ENCODE assay signal across 8 mouse cellular contexts in the genomic region with DNA sequence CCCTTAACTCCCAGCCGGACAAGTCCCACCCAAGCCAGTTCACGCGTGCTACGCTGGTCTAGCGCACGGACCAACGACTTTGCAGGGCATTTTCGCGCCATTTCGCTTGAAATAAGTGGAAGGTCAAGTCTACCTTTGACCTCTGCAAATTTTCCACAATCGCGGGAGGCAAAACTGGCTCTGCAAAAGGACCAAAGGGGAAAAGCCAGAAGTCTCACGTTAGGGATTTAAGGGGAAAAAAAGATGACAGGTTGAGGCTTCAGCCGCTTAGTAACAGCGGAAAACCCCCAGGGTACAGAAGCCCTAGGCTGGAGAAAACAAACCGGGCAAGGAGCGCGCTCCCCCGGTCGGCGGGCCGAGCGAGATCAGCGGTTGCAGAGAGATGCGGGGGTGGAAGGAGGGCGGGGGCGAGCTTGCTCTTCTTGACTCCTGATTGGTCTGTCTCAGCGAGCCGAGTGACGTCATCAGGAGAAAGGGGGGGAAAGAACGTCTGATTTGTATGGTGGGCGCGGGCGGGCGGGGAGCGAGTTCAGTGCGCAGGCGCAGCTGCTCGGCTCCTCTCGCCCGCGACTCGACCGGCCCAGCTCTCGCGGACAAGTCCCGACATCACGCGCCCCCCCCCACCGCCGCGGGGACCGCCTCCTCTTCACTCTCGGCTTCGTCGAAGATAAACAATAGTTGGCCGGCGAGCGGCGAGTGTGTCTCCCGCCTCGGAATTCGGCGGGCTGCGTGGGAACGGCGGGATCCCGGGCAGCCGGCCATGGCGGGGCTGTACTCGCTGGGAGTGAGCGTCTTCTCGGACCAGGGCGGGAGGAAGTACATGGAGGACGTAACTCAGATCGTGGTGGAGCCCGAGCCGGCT. TPM values are rescaled to one million over a fixed set of nuclear protein-coding genes. Genes with fewer than 3 reads are reported as not detected.
DNase-seq lines count a peak whose midpoint lies in the region; ATAC-seq lines count a peak whose summit lies in the region.

A gene (plus strand): TSS at position 532 of the 862 bp plus-strand sequence.

- H3K9ac ChIP-seq in intestine, embryonic 14.5 days (ENCODE audit: low read length): peak within 1 kb of the TSS; percentile 95

- under 1% methylated on average over 71 of the region's 78 CpGs for whole genome bisulfite sequencing in intestine, embryonic 14.5 days

- H3K9me3 ChIP-seq in intestine, embryonic 14.5 days (ENCODE audit: control insufficient read depth, low read length): no peaks in the 10 kb centered on the region

- intact Hi-C loops in left cerebral cortex, postnatal 14 days (cut with DNase I): loop anchor here (5.0 kb wide), 1 partner anchor 79 kb away; no protein-coding TSS in a partner anchor

- peak; percentile 95 to 96 for DNase-seq in adrenal gland, adult 18-20 months (ENCODE audit: low spot score in 2 of 2)
- DNase-seq in embryo, embryonic 11 days: peak; percentile 99
- DNase-seq in gastrocnemius, postnatal 25 days: peak; percentile 98
- DNase-seq in intestine, embryonic 14.5 days (ENCODE audit: low spot score): peak; percentile 100
- peak; percentile 98 to 99 for DNase-seq in left cerebral cortex, postnatal 14 days (ENCODE audit: low spot score in 2 of 2)
- peak; percentile 100 for DNase-seq in mesoderm, embryonic 11.5 days (ENCODE audit: low read depth, low spot score)
- DNase-seq in right cerebral cortex, postnatal 36 days (ENCODE audit: low spot score in 2 of 2): peak; percentile 95 to 96
- DNase-seq in yolk sac, embryonic 10.5 days (ENCODE audit: low spot score): peak; percentile 99

- peak; percentile 93 for ATAC-seq in intestine, embryonic 14.5 days (replicated peaks; ENCODE audit: low FRiP score, low TSS enrichment, low read depth)

- H3K36me3 ChIP-seq in intestine, embryonic 14.5 days (ENCODE audit: control insufficient read depth, insufficient read depth, low read length): 0 out of 2 replicates have a peak, but pooled peaks cover 5% of the 10 kb centered on the region

- peak within 1 kb of the TSS; percentile 87 for H3K4me2 ChIP-seq in intestine, embryonic 14.5 days (ENCODE audit: low read length)

- H3K4me3 ChIP-seq in intestine, embryonic 14.5 days (ENCODE audit: low read depth, low read length): peak within 1 kb of the TSS; percentile 98

- peaks cover 14% of the 10 kb centered on the region for H3K4me1 ChIP-seq in intestine, embryonic 14.5 days (replicated peaks; ENCODE audit: control insufficient read depth, insufficient read depth, low read length)

- H3K27ac ChIP-seq in intestine, embryonic 14.5 days (ENCODE audit: low read depth): peak within 1 kb of the TSS; percentile 93

- H3K27me3 ChIP-seq in intestine, embryonic 14.5 days (replicated peaks; ENCODE audit: control insufficient read depth, insufficient read depth, low read length): no peaks in the 10 kb centered on the region

RNA-seq across cellular contexts. Expression of the gene that starts here (rescaled TPM):
- total RNA-seq in adrenal gland, adult 18-20 months (2021): 10 to 100 TPM; 11.9 to 12.9 TPM
- total RNA-seq in gastrocnemius, postnatal 25 days (2021): 1 to 10 TPM; 4.7 to 5.4 TPM
- 15.8 and 16.7 TPM in 2 replicates for polyA plus RNA-seq in intestine, embryonic 14.5 days (2014; fragmentation: Nextera tagmentation; extraction: Ambion mirVana)
- 10 to 100 TPM; 18.1 to 18.9 TPM for total RNA-seq in left cerebral cortex, postnatal 14 days (2021)

Comparison
In these comparisons a context has a peak if more than half of its experiments do, and no peak if none do; other contexts are left out.
1. Peak in every context shown above with its lines: DNase-seq, ATAC-seq, H3K4me3 ChIP-seq and H3K27ac ChIP-seq.